Mouse (Mus musculus) hindlimb bud, embryonic 11.5 days (tissue): ENCODE results near the gene Olfr309.
"Not testable (repeated sequence)": the region's sequence is repeated elsewhere in the genome, so short reads cannot be mapped to it uniquely, and the experiment has no call there.

Source experiments
- DNase-seq: peaks from one replicate; pipeline ENCODE4 v3.0.0-alpha.2; 2012; ENCODE audit warnings: low read depth, low spot score; ENCODE audit errors: extremely low spot score

Gene Olfr309

DNA sequence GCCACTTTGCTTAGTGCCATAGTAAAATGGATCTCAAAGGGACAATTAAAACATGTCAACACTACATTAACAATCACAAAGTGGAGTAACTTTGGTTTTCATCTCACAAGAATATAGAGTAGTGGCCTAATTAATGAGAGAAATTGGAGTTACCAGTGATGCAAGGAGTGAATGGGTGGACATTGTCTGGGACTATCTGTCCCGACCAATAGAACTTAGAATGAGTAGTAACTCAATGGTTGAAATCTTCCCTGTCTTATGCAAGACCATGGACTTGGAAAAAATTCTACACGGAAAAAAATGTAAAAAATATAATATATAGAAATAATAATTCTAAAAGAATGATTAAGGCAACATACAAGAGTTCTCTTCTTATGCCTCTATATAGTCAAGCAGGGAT is at the start of gene Olfr309:
Gene Olfr309 (minus strand): TSS at position 101 of the 400 bp plus-strand sequence.
- DNase-seq: no peak

- not testable (repeated sequence) for DNase-seq
These were observed 32.8 kb upstream of the Olfr309 start for GRCm38 (mm10) chr7:86346296-86346695.

DNA sequence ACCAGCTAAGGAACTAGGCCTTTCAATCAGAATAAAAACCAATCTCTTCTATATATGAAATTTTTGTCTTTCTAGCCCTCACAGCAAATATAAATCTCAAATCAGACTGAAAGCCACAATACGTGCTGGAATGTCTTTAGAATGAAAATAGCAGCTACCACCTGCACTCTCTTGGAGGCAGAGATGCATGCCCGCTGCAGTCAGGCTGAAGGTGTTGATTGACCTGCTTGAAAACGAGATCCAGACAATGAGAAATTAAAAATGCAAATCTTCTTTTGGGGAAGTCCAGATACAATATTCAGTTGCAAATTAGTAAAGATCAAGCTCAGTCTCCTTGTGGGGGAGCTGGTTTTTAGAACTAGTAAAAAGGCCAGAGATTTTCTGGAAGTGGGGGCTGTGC is 30.7 kb upstream of the Olfr309 start:
- no peak for DNase-seq

DNA sequence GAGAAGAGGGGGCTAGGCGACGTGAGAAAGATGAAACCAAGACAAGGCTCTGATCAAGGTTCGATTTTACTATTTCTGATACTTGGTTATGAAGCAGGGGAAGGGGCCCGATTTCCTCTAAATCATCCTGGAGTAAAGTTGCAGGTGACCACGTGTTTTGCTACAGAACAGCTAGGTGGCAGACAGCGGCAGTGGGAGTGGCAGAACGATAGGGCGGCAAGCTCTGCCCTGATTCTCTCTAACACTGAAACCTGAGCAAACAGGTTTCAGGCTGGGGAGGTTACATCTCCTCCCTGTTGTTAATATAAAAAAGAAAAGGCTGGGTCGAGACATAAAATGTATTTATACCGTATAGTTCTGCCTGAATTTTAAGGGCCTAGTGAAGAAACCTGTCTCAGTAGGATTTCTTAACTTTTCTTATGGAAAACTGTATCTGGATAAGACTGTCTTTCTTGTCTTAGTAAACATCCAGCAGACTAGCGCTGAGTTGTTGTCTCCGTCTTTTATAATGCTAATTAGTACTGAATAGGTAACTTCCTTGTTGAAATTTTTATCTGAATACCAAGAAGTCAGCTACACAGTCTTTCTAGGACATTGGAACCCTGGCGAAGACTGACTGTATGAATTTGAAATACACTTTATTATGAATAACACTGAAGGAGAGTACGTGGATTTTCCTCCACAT is 29.5 kb upstream of the Olfr309 start:
- DNase-seq: no peak

- no peak for DNase-seq
These were observed 24.0 kb upstream of the Olfr309 start, which contains the start of gene Olfr307 for GRCm38 (mm10) chr7:86337486-86337885. TSS of gene Olfr307 (minus strand) at chr7:86337586.

DNA sequence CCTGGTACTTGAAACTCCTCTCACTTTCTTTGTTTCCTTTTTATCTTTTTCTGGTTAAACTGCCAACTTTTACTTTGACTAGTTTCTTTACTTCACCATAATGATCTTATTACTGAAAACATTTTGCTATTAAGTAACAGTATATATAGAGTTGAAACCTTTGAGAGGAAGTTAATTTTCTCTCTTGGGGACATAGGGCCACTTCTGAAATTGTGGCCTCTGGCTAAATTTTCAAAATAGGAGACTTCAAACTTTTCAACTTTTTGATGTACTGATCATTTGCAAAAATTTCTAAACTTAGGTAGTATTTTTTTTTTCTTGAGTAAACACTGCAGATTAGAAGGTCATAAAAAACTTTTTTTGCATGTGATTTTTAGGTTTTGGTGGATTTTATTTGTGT is 12.0 kb upstream of the Olfr309 start, which contains the start of gene Olfr308:
Gene Olfr308 (minus strand): TSS at position 101 of the 400 bp plus-strand sequence.
- no peak for DNase-seq

GRCm38 (mm10) chr7:86321323-86321722 is 7.8 kb upstream of the Olfr309 start:
- DNase-seq: no peak

DNA sequence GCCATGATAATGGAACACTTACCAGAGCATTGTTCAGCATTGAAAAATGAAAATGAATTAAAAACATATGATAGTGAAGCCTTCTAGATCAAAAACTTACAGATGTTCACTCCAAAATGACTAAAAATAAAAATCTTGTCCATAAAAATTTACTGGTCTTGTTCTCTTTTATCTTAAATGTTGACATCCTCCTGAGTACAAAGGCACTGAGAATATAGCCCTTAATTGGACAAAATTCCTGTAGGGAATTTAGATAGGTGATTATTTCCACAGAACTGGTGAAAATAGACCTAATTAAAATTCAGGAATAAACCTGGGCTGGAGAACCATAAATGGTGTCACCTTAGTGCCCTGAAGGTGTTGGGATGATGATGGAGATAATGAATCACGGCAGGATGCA is 36.4 kb downstream of the Olfr309 start, which contains the start of gene Olfr310:
Gene Olfr310 (minus strand): TSS at position 101 of the 400 bp plus-strand sequence.
- DNase-seq: no peak
